Mouse (Mus musculus) liver, embryonic 16.5 days (tissue): ENCODE results near the gene Ewsr1. TPM values are rescaled to one million over a fixed set of nuclear protein-coding genes. Genes with fewer than 3 reads are reported as not detected.

ENCODE experiments used
- ATAC-seq: fragments of 200-750 bp; cut with Nextera tagmentation; 2 replicates; pipeline ENCODE4 v1.8.0; 2017; ENCODE audit warnings: low read depth, mild to moderate bottlenecking, moderate number of reproducible peaks, moderate library complexity
- H3K27ac ChIP-seq: fragments of 300-500 bp; sonication (generic); 2 replicates; pipeline ENCODE4 v1.5.1; 2014; ENCODE audit warnings: mild to moderate bottlenecking, low read length
- H3K27me3 ChIP-seq: fragments of 300-500 bp; sonication (generic); 2 replicates; pipeline ENCODE4 v1.6.1; 2014; ENCODE audit warnings: low read depth, low read length, mixed read lengths; ENCODE audit not compliant: control insufficient read depth, insufficient read depth
- H3K36me3 ChIP-seq: fragments of 300-500 bp; sonication (generic); 2 replicates; pipeline ENCODE4 v1.6.1; 2014; ENCODE audit warnings: mild to moderate bottlenecking; ENCODE audit not compliant: control insufficient read depth, insufficient read depth
- H3K4me1 ChIP-seq: fragments of 300-500 bp; sonication (generic); 2 replicates; pipeline ENCODE4 v1.6.1; 2014; ENCODE audit warnings: low read depth, low read length, mixed read lengths; ENCODE audit not compliant: control insufficient read depth
- H3K4me2 ChIP-seq: fragments of 300-500 bp; sonication (generic); 2 replicates; pipeline ENCODE4 v1.6.1; 2014; ENCODE audit warnings: low read depth, low read length, mixed read lengths
- H3K4me3 ChIP-seq: fragments of 300-500 bp; sonication (generic); 2 replicates; pipeline ENCODE4 v1.5.1; 2014; ENCODE audit warnings: low read depth, mild to moderate bottlenecking, low read length
- H3K9ac ChIP-seq: fragments of 300-500 bp; sonication (generic); 2 replicates; pipeline ENCODE4 v1.6.1; 2014; ENCODE audit warnings: low read depth, low read length
- H3K9me3 ChIP-seq: fragments of 300-500 bp; sonication (generic); replicated peaks from 2 replicates; pipeline ENCODE4 v1.6.1; 2016; ENCODE audit warnings: low read length; ENCODE audit not compliant: control insufficient read depth
- WGBS: fragments of 180-500 bp; shearing (Covaris S2); extraction: QIAGEN DNeasy Blood & Tissue Kit; methylation state at CpG from one replicate; pipeline ENCODE4 v1.1.7; 2014; ENCODE audit not compliant: insufficient replicate concordance; 5-methylcytosine and 5-hydroxymethylcytosine counted together
- polyA plus RNA-seq: library from polyadenylated mRNA; unstranded; fragments of >200 nt; fragmentation: Nextera tagmentation; extraction: Ambion mirVana; gene quantifications from 2 replicates; pipeline ENCODE4 v1.2.1, GENCODE M21; 2015

Gene Ewsr1
- polyA plus RNA-seq, 1 experiment from 2014 or later: 232 TPM

DNA sequence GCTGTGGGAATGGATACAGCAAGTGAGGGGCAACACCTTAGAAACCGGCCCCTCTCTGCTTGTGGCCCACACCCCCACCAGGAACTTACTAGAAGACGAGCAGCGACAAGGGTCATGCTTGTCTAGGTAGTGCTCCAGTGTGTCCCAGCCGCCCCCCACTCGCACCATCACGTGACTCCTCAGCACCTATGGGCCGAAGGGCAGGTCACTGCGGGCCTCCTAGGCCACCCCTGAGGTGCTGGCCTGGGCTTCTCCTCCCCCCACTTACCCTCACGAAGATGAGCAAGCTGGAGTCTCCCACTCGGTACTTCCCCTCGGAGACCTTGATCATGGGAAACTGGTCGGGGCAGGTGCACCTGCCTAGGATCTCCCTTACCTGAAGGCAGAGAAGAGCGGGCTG lies 36.7 kb downstream of the Ewsr1 start:
- Histone ChIP-seq H3K9me3 (no peaks in the 10 kb centered on the region), H3K27me3 (peaks cover 74% of the 10 kb centered on the region), H3K27ac (no peak overlapping the region), H3K9ac (peak overlapping the region; percentile 18; the same call in 1 of the 2 replicates), H3K4me1 (peaks cover 37% of the 10 kb centered on the region), H3K4me3 (peak overlapping the region; percentile 45), H3K36me3 (no peaks in the 10 kb centered on the region), H3K4me2 (peak overlapping the region; percentile 61)
- ATAC-seq: no peak
- WGBS: 30% methylated on average over 13 of the region's 13 CpGs

DNA sequence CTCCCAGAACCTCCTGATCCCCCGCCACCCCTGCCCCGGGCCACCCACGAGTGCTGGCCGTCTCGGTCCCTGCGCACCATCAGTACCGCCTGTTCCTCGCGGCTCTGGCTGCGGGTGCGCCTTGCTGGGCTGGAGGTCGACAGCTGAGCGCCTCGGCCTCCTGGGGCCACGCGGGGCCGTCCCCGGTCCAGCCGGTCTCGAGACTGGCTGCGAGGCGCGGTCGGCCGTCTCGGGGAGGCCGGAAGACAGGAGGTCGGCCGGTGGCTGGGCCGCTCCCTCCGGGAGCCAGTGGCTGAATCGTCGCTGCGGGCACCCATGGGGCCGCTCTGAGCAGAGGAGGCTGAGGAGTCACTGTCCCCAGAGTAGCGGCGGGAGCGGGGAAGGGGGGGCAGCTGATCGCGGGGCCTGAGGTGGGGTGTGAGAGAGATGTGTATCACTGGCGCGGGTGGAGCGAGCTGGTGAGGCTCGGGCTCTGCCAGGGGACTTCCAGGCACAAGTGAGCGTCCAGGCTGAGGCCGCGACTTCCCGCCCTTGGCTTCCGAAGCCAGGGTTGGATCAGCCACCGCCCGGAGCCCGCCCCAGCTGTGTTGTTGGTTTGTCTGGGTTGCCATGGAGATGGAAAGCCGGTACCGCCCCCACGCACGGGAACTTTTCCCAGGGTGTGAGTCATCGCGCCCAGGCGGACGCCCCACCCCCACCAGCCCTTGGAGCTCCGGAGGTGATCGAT lies 37.5 kb downstream of the Ewsr1 start:
- peaks cover 82% of the 10 kb centered on the region for H3K27me3 ChIP-seq
- H3K36me3 ChIP-seq: no peaks in the 10 kb centered on the region
- no peaks in the 10 kb centered on the region for H3K9me3 ChIP-seq
- WGBS: 5% methylated on average over 62 of the region's 62 CpGs
- H3K4me1 ChIP-seq: peaks cover 37% of the 10 kb centered on the region
- H3K9ac ChIP-seq: peak overlapping the region; percentile 18; the same call in 1 of the 2 replicates
- H3K4me2 ChIP-seq: peak overlapping the region; percentile 61
- H3K27ac ChIP-seq: no peak overlapping the region
- ATAC-seq: peak; percentile 37
- peak overlapping the region; percentile 45 for H3K4me3 ChIP-seq

DNA sequence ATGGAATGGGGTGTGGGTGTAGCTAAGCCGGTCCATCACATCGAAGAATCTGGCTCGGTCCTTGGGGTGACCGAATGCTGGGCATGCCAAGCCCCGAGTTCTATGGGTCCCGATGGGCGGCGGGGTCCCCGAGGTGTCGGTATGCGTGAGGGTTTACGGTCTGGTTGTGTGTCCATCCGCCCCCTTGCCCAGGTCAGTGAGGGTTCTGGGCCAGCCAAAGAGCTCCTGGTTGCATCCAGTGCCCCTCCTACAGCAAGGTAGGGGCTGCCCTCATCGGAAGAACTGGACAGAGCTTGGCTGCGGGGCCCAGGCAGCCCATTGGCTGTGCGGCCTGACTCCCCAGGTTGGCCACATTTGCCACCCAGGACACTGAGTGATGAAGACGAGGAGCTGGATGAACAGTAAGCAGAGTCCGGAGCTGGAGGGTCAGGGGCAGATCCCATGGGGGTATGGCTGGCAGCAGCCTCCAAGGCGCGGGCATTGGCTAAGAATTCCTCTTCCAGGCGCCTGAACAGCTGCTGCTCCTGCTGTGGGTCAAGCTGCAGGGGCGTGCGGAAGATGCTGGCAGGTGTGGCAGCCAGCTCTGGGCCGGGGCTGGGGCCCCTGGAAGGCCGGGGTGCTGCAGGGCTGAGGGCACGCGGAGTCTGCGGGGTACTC lies 38.2 kb downstream of the Ewsr1 start:
- Histone ChIP-seq H3K27me3 (peaks cover 89% of the 10 kb centered on the region), H3K4me2 (peak overlapping the region; percentile 61), H3K36me3 (no peaks in the 10 kb centered on the region), H3K9me3 (no peaks in the 10 kb centered on the region), H3K9ac (no peak overlapping the region; the same call in 1 of the 2 replicates), H3K27ac (no peak overlapping the region), H3K4me1 (peaks cover 37% of the 10 kb centered on the region), H3K4me3 (no peak overlapping the region; the same call in 1 of the 2 replicates)
- ATAC-seq: no peak
- WGBS: 61% methylated on average over 28 of the region's 28 CpGs

DNA sequence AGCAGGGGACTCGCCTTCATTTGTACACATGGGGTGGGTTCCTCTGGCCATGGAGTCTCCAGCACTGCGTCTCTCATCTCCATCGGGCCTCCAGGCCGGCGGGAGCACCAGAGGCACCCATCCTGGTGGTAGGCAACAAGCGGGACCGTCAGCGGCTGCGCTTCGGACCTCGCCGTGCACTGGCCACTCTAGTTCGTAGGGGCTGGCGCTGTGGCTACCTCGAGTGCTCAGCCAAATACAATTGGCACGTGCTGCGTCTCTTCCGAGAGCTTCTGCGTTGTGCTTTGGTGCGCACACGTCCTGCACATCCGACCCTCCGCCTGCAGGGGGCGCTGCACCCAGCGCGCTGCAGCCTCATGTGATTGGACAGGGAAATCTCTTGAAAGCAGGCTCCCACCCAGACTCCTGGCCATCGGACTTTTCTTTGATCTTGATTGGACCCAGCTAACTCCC lies 39.3 kb downstream of the Ewsr1 start:
- Histone ChIP-seq H3K9me3 (no peaks in the 10 kb centered on the region), H3K36me3 (no peaks in the 10 kb centered on the region), H3K4me2 (no peak overlapping the region), H3K27me3 (peaks cover 96% of the 10 kb centered on the region), H3K27ac (no peak overlapping the region), H3K4me1 (peaks cover 29% of the 10 kb centered on the region), H3K9ac (no peak overlapping the region), H3K4me3 (no peak overlapping the region)
- 8% methylated on average over 27 of the region's 27 CpGs for WGBS
- no peak for ATAC-seq

DNA sequence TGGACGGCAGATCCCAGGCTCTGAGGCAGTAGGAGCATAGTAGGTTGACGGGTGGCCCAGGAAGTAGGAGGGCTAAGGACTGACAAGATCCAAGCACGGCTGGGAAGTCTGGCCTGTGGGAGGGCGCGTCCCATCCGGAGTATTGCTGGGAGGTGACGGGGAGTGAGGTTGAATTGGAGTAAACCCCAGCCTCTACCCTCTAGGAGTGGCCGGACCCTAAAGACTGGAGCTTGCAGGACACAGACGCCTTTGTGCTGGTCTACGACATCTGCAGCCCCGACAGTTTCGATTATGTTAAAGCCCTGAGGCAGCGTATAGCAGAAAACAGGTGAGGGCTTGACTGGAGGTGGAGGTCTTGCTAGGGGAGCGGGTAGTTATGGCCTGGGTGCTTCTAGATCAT lies 39.8 kb downstream of the Ewsr1 start:
- no peak for ATAC-seq
- Histone ChIP-seq H3K4me1 (peaks cover 24% of the 10 kb centered on the region), H3K27me3 (peaks cover 91% of the 10 kb centered on the region), H3K9me3 (no peaks in the 10 kb centered on the region), H3K36me3 (no peaks in the 10 kb centered on the region), H3K9ac (no peak overlapping the region), H3K4me2 (no peak overlapping the region), H3K4me3 (no peak overlapping the region), H3K27ac (no peak overlapping the region)
- WGBS: 23% methylated on average over 14 of the region's 14 CpGs

DNA sequence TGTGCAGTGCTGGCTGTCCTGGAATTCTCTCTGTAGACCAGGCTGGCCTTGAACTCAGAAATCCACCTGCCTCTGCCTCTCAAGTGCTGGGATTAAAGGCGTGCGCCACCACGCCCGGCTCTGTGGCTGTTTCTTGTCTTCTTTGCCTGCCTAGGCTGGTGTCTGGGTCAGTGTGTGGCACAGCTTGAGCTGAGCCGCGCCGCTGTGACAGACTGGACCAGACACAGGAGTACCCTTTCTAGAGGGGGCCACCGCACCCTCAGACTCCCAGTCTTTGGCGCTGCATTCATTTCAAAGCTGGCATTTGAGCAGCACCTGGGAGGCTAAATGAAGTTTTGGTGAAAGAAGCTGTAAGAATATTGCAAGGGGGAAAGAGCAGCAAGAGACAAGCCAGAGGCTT lies 40.3 kb downstream of the Ewsr1 start:
- Histone ChIP-seq H3K27me3 (peaks cover 87% of the 10 kb centered on the region), H3K9ac (no peak overlapping the region), H3K27ac (no peak overlapping the region), H3K4me3 (no peak overlapping the region), H3K4me1 (peaks cover 21% of the 10 kb centered on the region), H3K4me2 (peak overlapping the region; percentile 61; the same call in 1 of the 2 replicates), H3K36me3 (no peaks in the 10 kb centered on the region), H3K9me3 (no peaks in the 10 kb centered on the region)
- WGBS: 34% methylated on average over 9 of the region's 9 CpGs
- no peak for ATAC-seq

DNA sequence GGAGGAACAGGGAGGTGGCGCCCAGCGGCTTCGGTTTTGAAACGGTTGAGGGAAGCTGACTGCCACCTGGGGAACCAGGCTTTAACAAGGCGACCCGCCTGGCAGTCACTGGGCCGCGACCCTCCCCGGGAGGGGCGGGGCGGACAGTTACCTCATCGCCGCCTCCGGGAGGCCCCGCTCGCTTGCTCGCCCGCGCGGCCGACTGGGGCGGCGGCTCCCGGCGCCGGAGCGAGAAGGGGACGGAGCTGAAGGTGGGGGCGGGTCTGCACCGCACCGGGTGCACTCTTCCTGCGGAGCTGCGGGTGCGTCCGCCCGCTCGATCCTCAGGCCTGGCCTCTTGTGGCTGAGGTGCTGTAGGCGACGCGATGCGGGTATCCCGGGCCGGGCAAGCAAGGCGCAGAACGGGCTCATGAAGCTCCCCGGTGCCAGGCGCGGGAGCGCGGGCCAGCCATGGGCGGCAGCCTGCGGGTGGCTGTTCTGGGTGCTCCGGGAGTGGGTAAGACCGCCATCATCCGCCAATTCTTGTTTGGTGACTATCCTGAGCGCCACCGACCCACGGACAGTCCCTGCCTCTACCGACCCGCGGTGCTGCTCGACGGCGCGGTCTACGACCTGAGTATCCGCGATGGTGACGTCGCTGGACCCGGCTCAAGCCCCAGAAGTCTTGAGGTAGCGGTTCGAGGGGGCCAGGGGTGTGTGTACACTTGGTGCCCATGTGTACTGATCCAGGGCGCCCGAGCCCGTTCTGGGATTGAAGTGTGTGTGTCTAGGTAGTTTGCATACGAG lies 41.0 kb downstream of the Ewsr1 start, which contains the start of gene Rasl10a:
Gene Rasl10a (plus strand): TSS at position 273 of the 786 bp plus-strand sequence.
- H3K4me2 ChIP-seq: peak within 1 kb of the TSS; percentile 61
- H3K9me3 ChIP-seq: no peaks in the 10 kb centered on the region
- peaks cover 21% of the 10 kb centered on the region for H3K4me1 ChIP-seq
- no peaks in the 10 kb centered on the region for H3K36me3 ChIP-seq
- H3K9ac ChIP-seq: no peak within 1 kb of the TSS
- peaks cover 79% of the 10 kb centered on the region for H3K27me3 ChIP-seq
- 2% methylated on average over 63 of the region's 77 CpGs for WGBS
- ATAC-seq: no peak
- H3K4me3 ChIP-seq: peak within 1 kb of the TSS; percentile 48
- no peak within 1 kb of the TSS for H3K27ac ChIP-seq

DNA sequence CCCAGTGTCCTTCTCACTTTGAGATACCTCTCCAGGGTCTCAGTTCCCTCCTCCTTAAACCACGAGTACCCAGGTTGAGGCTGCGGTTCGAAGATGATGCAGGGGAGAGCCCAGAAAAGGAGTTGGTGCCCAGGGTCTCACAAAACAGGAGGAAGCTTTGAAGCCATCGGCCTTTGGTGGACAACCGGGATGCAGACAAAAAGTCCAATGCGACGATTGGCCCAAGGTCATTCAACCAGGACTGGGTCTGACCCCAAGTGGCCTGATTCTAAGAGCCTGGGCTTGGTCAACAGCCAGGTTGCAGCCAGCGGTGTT lies 41.6 kb downstream of the Ewsr1 start:
- Histone ChIP-seq H3K4me2 (peak overlapping the region; percentile 61), H3K36me3 (no peaks in the 10 kb centered on the region), H3K9me3 (no peaks in the 10 kb centered on the region), H3K4me1 (peaks cover 17% of the 10 kb centered on the region), H3K27me3 (peaks cover 74% of the 10 kb centered on the region), H3K27ac (no peak overlapping the region), H3K9ac (no peak overlapping the region), H3K4me3 (peak overlapping the region; percentile 48)
- 22% methylated on average over 8 of the region's 8 CpGs for WGBS
- ATAC-seq: no peak
